Mouse (Mus musculus) brain, embryonic 14.5 days (tissue): ENCODE results near the gene Cgrrf1.

Experiments
- CTCF ChIP-seq: fragments of 200-500 bp; IDR thresholded peaks from 2 replicates; pipeline ENCODE4 v1.5.1; 2012; ENCODE audit warnings: inconsistent platforms, mild to moderate bottlenecking, moderate library complexity, borderline replicate concordance; ENCODE audit not compliant: insufficient read depth, insufficient read length; ENCODE audit errors: extremely low read depth
- POLR2A ChIP-seq: fragments of 200-500 bp; IDR thresholded peaks from 2 replicates; pipeline ENCODE4 v1.6.1; 2012; ENCODE audit warnings: mild to moderate bottlenecking, inconsistent platforms, borderline replicate concordance; ENCODE audit not compliant: poor library complexity, insufficient read depth, insufficient read length, severe bottlenecking; ENCODE audit errors: extremely low read depth

GRCm38 (mm10) chr14:46831837-46832333 lies at the start of gene Cgrrf1:
- TF ChIP-seq CTCF (peak; percentile 28; the same call in 1 of the 2 replicates), POLR2A (peak; percentile 55; the same call in 1 of the 2 replicates)
